Mouse (Mus musculus) limb, embryonic 13.5 days (tissue): ENCODE data around the gene Ints6l. TPM values are rescaled to one million over a fixed set of nuclear protein-coding genes. Genes with fewer than 3 reads are reported as not detected.
A peak's percentile ranks its signal among the peaks of the same experiment; 100 is the strongest.
"Not testable (repeated sequence)": the region's sequence is repeated elsewhere in the genome, so short reads cannot be mapped to it uniquely, and the experiment has no call there.

Experiments
- ATAC-seq: fragments of 200-750 bp; cut with Nextera tagmentation; 2 replicates; pipeline ENCODE4 v1.8.0; 2017; ENCODE audit warnings: low read depth, moderate number of reproducible peaks, moderate TSS enrichment; ENCODE audit not compliant: low FRiP score
- H3K27ac ChIP-seq: fragments of 300-500 bp; sonication (generic); 2 replicates; pipeline ENCODE4 v1.5.1; 2015; ENCODE audit warnings: inconsistent platforms, mild to moderate bottlenecking, moderate library complexity
- H3K27me3 ChIP-seq: fragments of 300-500 bp; sonication (generic); 2 replicates; pipeline ENCODE4 v1.6.1; 2015; ENCODE audit warnings: mild to moderate bottlenecking, inconsistent platforms
- H3K36me3 ChIP-seq: fragments of 300-500 bp; sonication (generic); 2 replicates; pipeline ENCODE4 v1.6.1; 2015; ENCODE audit warnings: inconsistent platforms, mild to moderate bottlenecking, moderate library complexity
- H3K4me1 ChIP-seq: fragments of 300-500 bp; sonication (generic); 2 replicates; pipeline ENCODE4 v1.6.1; 2015; ENCODE audit warnings: inconsistent platforms
- H3K4me2 ChIP-seq: fragments of 300-500 bp; sonication (generic); replicated peaks from 2 replicates; pipeline ENCODE4 v1.6.1; 2015; ENCODE audit warnings: inconsistent platforms, mild to moderate bottlenecking, moderate library complexity
- H3K4me3 ChIP-seq: fragments of 300-500 bp; sonication (generic); 2 replicates; pipeline ENCODE4 v1.5.1; 2015; ENCODE audit warnings: moderate library complexity, mild to moderate bottlenecking, inconsistent platforms
- H3K9ac ChIP-seq: fragments of 300-500 bp; sonication (generic); 2 replicates; pipeline ENCODE4 v1.6.1; 2015; ENCODE audit warnings: mild to moderate bottlenecking, inconsistent platforms
- H3K9me3 ChIP-seq: fragments of 300-500 bp; sonication (generic); 2 replicates; pipeline ENCODE4 v1.6.1; 2016; ENCODE audit warnings: inconsistent platforms
- WGBS: fragments of 180-500 bp; shearing (Covaris S2); methylation state at CpG from one replicate; pipeline ENCODE4 v1.1.7; 2015; 5-methylcytosine and 5-hydroxymethylcytosine counted together
- polyA plus RNA-seq: library from polyadenylated mRNA; unstranded; fragments of >200 nt; fragmentation: Nextera tagmentation; extraction: Ambion mirVana; gene quantifications from 2 replicates; pipeline ENCODE4 v1.2.1, GENCODE M21; 2015

The Ints6l gene
- polyA plus RNA-seq, 1 experiment from 2014 or later = 25.3 TPM

DNA sequence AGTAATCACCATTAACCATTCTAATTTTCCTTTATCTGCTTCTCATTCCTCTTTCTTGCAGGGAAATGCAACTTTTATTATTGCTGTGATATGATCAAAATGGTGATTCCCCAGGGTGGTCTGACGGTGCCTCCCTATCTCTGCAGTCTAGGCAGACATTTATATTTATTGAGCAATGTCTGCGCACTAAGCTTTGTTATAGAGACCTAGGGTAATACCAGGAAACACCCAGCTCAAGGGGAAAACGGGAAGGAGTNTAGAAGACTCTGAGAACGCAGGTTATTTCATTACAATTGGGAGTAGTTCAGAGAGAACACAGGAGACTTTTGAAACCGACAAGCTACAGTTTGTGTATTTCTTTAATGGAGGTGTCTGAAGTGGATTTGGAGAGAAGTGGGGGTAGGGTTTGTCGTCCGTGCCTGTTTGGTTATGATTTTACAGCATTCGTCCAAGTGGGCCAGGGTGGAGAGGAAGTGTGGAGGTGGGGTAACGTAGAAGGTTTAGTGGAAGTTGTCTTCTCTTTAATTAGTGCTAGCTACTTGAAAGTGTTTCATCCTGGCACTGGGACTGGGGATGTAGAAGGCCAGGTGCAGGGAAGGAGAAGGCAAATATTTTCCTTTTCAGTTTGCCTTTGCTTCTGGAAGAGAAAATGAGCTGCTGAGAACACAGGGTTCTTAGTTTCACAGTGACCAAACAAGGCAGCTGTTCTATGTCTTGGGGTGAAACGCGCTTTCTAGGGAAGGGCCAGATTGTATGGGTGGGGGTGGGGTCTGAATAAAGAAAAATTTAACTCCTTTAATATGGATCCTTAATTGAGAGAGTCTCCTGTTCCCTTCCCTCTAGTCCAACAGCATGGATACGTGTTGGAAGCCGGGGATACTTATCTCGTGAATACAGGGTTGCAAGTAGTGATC, 7.6 kb downstream of the Ints6l start:
- Histone ChIP-seq H3K27ac (peak overlapping the region; percentile 28; the same call in 1 of the 2 replicates), H3K36me3 (no peaks in the 10 kb centered on the region), H3K4me3 (no peak overlapping the region), H3K4me1 (0 out of 2 replicates have a peak, but pooled peaks cover under 1% of the 10 kb centered on the region), H3K27me3 (no peaks in the 10 kb centered on the region), H3K9me3 (no peaks in the 10 kb centered on the region), H3K4me2 (peak overlapping the region; percentile 16; the same call in 1 of the 2 replicates), H3K9ac (no peak overlapping the region)
- WGBS = 42% methylated on average over 14 of the region's 14 CpGs
- peak; percentile 19; the same call in 1 of the 2 replicates for ATAC-seq

DNA sequence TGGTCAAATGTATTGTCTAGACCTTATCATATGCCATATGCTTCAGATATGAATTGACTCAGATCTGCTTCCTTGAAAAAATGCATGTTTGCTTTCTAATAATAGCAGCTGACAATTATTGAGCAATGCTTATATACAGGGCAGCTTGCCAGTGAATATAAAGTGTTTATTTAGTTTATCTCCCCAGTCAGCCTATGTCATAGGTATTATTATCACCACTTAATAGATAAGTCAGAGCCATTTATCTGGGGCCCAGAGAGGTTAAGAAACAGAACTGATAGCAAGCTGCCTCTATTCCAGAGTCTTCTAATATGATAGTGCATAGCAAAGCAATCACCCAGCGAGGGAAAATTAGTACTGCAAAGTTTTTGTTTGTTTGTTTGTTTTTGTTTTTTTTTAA, 10.2 kb downstream of the Ints6l start:
- Histone ChIP-seq H3K9ac (no peak overlapping the region), H3K27ac (no peak overlapping the region), H3K4me3 (no peak overlapping the region), H3K4me2 (no peak overlapping the region), H3K9me3 (no peaks in the 10 kb centered on the region), H3K36me3 (no peaks in the 10 kb centered on the region), H3K4me1 (0 out of 2 replicates have a peak, but pooled peaks cover 5% of the 10 kb centered on the region), H3K27me3 (no peaks in the 10 kb centered on the region)
- ATAC-seq = no peak
- 82% methylated on average over 1 of the region's 1 CpGs for WGBS

DNA sequence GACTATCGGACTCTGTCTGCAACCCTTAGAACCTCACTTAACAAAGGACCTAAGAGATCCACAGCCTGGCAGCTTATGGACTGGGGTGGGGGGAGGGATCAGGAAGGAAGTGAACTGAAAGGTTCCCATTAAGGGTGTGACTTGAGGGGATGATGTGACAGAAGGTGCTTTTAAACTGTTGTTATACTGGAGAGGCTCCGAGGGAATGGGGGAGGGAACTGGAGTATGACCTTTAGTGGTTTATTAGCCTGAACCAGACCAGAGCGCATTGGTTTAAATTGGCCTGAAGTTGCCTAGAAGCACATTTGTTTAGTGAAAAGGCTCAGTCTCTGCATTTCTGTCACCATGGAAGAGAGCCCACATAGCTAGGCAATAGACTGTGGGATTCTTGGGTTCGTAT, 13.0 kb downstream of the Ints6l start:
- no peak overlapping the region for H3K4me2 ChIP-seq
- H3K4me3 ChIP-seq = no peak overlapping the region
- H3K27ac ChIP-seq = no peak overlapping the region
- H3K9me3 ChIP-seq = no peaks in the 10 kb centered on the region
- 0 out of 2 replicates have a peak, but pooled peaks cover 5% of the 10 kb centered on the region for H3K4me1 ChIP-seq
- H3K36me3 ChIP-seq = 0 out of 2 replicates have a peak, but pooled peaks cover 4% of the 10 kb centered on the region
- H3K9ac ChIP-seq = no peak overlapping the region
- 37% methylated on average over 4 of the region's 4 CpGs for WGBS
- no peaks in the 10 kb centered on the region for H3K27me3 ChIP-seq
- peak; percentile 36; the same call in 1 of the 2 replicates for ATAC-seq

DNA sequence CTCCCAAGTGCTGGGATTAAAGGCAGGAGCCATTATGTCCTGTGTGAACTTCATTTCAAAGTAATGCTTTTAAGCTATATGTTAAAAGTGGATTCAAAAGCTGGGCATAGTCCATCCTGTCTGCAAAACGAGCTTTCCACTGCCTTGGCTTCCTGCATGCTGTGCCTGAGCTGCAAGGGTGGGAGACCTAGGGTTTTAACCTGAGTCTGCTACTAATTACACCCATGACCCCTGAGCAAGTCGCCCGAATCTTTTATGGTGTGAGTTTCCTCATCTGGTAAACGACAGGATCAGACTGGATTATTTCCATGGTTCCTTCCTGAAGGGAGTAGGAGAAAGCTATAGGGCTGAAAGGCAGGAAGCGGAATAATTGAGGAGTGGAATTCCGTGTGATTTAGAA, 13.8 kb downstream of the Ints6l start:
- H3K4me3 ChIP-seq = no peak overlapping the region
- H3K4me1 ChIP-seq = 0 out of 2 replicates have a peak, but pooled peaks cover 5% of the 10 kb centered on the region
- no peaks in the 10 kb centered on the region for H3K9me3 ChIP-seq
- no peak for ATAC-seq
- H3K4me2 ChIP-seq = no peak overlapping the region
- H3K27me3 ChIP-seq = no peaks in the 10 kb centered on the region
- 25% methylated on average over 6 of the region's 6 CpGs for WGBS
- 0 out of 2 replicates have a peak, but pooled peaks cover 4% of the 10 kb centered on the region for H3K36me3 ChIP-seq
- H3K9ac ChIP-seq = no peak overlapping the region
- peak overlapping the region; percentile 28; the same call in 1 of the 2 replicates for H3K27ac ChIP-seq

DNA sequence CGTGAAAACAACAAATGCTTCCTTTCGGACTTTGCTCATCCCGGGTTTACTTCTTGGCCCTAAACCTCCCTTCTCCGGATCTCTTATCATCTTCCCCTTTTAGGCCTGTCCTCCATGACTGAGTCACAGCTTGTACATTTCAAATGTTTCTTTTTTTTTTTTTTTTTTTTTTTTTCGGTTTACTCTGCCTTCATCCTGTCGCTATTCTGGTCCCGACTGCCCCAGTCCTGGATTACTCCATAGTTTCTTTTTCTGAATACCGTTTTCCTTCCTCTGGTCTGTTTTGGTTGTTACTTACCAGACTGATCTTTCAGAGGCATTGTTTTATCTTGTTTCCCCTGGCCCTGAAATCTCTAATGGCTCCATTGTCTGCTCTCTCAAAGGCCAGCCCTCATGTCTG, 19.4 kb downstream of the Ints6l start:
- WGBS = 79% methylated on average over 8 of the region's 8 CpGs
- Histone ChIP-seq H3K27ac (no peak overlapping the region; the same call in 1 of the 2 replicates), H3K4me3 (no peak overlapping the region), H3K9ac (no peak overlapping the region), H3K4me2 (no peak overlapping the region), H3K27me3 (no peaks in the 10 kb centered on the region), H3K36me3 (0 out of 2 replicates have a peak, but pooled peaks cover 4% of the 10 kb centered on the region), H3K9me3 (no peaks in the 10 kb centered on the region), H3K4me1 (no peaks in the 10 kb centered on the region)
- ATAC-seq = no peak

DNA sequence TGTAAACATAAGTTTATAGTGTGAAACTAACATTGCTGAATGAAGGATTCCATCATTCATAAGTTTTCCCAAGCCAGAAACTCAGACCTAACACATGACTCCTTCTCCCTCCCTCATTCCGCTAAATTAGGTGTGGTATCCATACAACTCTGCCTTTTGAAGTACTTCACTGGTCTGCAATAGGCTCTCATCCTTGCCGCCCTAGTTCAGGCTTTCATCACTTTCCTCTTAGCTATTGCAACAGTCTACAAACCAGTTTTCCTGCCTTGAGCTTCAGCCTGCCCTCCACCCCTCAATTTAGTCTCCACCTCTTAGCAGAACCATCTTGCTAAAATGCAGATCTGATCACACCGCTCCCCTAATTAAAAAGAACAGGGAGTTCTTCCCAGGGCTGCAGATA, 22.9 kb downstream of the Ints6l start:
- no peaks in the 10 kb centered on the region for H3K9me3 ChIP-seq
- no peak for ATAC-seq
- 81% methylated on average over 3 of the region's 3 CpGs for WGBS

DNA sequence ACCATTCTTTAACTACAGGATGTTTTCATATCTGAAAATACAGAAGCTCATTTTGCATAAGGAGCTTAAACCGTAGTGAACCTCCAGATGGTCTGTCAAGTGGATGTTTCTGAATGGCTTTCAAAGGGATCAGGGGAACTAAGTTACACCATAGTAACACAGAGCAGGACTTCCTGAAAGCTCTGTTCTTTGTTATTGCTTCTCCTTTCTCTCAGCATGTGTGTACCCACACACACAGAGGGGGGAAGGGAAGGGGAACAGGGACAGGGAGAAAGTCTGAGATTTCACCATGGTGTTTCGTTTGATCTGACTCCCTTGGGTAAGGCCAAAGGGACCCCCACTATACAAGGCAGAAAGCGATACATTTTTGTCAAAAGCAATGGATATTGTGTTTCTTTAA, 27.2 kb downstream of the Ints6l start:
- 59% methylated on average over 3 of the region's 3 CpGs for WGBS
- Histone ChIP-seq H3K36me3 (peaks cover 7% of the 10 kb centered on the region; the same call in 1 of the 2 replicates), H3K4me3 (no peak overlapping the region), H3K9ac (no peak overlapping the region), H3K9me3 (no peaks in the 10 kb centered on the region), H3K4me1 (no peaks in the 10 kb centered on the region), H3K4me2 (no peak overlapping the region), H3K27me3 (no peaks in the 10 kb centered on the region), H3K27ac (no peak overlapping the region)
- no peak for ATAC-seq

More for the DNA sequence above, 22.9 kb downstream of the Ints6l start:
- H3K4me2 ChIP-seq = no peak overlapping the region
- no peak overlapping the region for H3K4me3 ChIP-seq
- H3K27ac ChIP-seq = no peak overlapping the region
- H3K27me3 ChIP-seq = no peaks in the 10 kb centered on the region
- H3K36me3 ChIP-seq = no peaks in the 10 kb centered on the region
- H3K4me1 ChIP-seq = no peaks in the 10 kb centered on the region
- H3K9ac ChIP-seq = no peak overlapping the region

DNA sequence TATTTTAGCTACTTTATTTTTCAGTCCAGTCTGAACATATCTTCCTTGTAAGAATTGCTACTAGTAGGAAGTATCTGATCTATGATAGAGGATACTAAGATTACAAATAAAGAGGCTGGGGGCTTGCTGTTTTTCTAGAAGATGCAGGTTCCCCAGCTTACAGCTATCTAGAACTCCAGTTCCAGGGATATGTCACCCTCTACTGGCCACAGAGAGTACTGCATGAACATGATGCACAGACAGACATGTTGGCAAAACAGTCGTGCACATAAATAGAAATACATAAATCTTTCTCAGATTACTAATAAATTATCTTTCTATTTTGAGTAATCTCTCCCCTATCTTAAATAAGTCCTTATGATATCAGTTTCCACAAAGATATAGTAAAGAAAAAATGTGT, 35.1 kb downstream of the Ints6l start:
- no peaks in the 10 kb centered on the region for H3K4me1 ChIP-seq
- no peaks in the 10 kb centered on the region for H3K27me3 ChIP-seq
- WGBS = 5% methylated on average over 1 of the region's 1 CpGs
- H3K4me2 ChIP-seq = no peak overlapping the region
- ATAC-seq = no peak
- H3K9me3 ChIP-seq = no peaks in the 10 kb centered on the region
- H3K36me3 ChIP-seq = no peaks in the 10 kb centered on the region
- H3K9ac ChIP-seq = no peak overlapping the region
- H3K4me3 ChIP-seq = no peak overlapping the region
- H3K27ac ChIP-seq = no peak overlapping the region

DNA sequence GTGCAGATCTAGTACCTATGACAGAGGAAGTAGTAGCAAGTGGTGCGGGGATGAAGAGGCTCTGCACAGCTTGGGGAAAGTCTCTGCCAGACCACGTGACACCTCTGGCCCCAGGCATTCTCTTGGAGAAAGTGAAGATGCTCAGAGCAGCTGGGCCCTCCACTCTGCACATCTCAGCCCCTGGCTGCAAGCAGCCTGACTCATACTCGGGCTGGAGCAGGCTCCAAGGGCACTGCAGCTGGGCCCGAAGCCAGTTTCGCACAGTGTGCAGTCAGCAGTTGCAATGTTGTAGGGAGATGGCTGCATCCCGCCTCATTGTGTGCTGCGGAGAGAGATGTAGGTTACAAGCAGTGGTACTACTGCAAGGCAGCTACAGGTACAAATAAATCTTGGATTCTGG, 42.6 kb downstream of the Ints6l start:
- Histone ChIP-seq H3K27ac (no peak overlapping the region), H3K36me3 (0 out of 2 replicates have a peak, but pooled peaks cover 4% of the 10 kb centered on the region), H3K27me3 (no peaks in the 10 kb centered on the region), H3K4me3 (no peak overlapping the region), H3K4me2 (no peak overlapping the region), H3K4me1 (no peaks in the 10 kb centered on the region), H3K9ac (no peak overlapping the region), H3K9me3 (no peaks in the 10 kb centered on the region)
- 84% methylated on average over 7 of the region's 7 CpGs for WGBS
- ATAC-seq = no peak

DNA sequence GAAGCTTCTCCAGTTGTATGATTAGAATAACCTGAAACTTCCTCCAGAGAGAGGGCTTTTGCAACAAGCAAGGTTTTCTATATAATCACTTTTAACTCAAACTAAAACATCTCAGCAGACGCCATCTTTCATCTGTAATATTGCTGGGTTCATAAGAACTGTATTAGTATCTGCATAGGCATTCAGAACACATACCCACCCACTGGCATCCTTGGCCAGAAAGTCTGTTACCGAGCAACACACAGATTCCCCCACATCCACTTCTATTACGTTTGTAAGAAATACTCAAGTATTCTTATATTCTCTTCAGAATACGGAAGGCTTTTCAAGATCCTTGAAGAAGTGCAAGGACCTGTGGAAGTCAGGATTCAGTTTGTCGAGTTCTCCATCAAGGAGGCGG, 69.8 kb downstream of the Ints6l start, which contains the start of gene Gm10477:
Gm10477 (plus strand) TSS at position 301 of the 400 bp plus-strand sequence.
- not testable (repeated sequence) for H3K4me2 ChIP-seq, H3K4me1 ChIP-seq, H3K27me3 ChIP-seq, H3K4me3 ChIP-seq, H3K27ac ChIP-seq, ATAC-seq, H3K9ac ChIP-seq, H3K9me3 ChIP-seq, H3K36me3 ChIP-seq
- 85% methylated on average over 6 of the region's 6 CpGs for WGBS

DNA sequence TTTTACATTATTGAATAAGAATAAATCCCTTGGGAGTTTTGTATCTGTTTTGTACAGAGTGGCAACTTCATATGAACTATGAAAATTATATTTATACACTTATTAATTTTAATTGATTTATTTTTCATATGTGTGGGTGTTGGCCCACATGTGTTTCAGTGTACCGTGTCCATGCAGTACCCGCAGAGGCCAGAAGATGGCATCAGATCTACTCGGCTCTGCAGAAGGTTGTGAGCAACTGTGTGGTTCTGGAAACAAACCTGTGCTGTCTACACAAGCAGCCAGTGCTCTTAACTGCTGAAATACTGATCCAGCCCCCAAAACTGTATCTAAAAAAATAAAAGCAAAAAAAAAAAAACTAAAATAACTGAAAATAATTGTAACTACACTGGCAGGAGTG, 76.6 kb downstream of the Ints6l start:
- Histone ChIP-seq H3K9me3 (no peaks in the 10 kb centered on the region), H3K36me3 (no peaks in the 10 kb centered on the region), H3K4me2 (no peak overlapping the region), H3K27ac (no peak overlapping the region), H3K27me3 (no peaks in the 10 kb centered on the region), H3K9ac (no peak overlapping the region), H3K4me1 (no peaks in the 10 kb centered on the region), H3K4me3 (no peak overlapping the region)
- 8% methylated on average over 3 of the region's 3 CpGs for WGBS
- ATAC-seq = no peak

DNA sequence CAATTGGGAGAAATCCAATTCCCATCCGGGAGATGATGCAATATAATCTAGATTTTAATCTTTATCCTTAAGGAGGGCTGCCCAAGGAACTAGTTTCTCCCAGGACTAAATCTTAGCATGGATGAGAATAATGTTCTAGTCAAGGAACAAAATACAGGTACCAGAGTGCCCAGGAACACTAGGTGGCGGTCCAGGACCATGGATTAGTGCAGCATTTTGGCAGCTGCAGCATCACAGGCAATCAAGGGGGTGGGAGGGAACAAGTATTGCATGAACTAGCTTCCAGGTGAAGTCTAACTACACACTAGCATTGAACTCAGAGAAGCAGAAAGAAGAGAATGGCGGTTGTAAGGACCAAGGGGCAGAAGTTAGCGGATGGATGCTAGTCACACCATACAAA, 82.5 kb downstream of the Ints6l start:
- H3K27ac ChIP-seq = no peak overlapping the region
- H3K4me2 ChIP-seq = no peak overlapping the region
- ATAC-seq = no peak
- H3K4me1 ChIP-seq = no peaks in the 10 kb centered on the region
- H3K4me3 ChIP-seq = no peak overlapping the region
- no peaks in the 10 kb centered on the region for H3K36me3 ChIP-seq
- no peaks in the 10 kb centered on the region for H3K27me3 ChIP-seq
- no peaks in the 10 kb centered on the region for H3K9me3 ChIP-seq
- H3K9ac ChIP-seq = no peak overlapping the region
- 53% methylated on average over 4 of the region's 4 CpGs for WGBS
